Mouse (Mus musculus): ENCODE results near the gene Gne.

Gne gene

GRCm38 (mm10) chr4:44024241-44024640 lies 59.7 kb downstream of the Gne start:
- no peak for DNase-seq (ENCODE audit: low read depth)

DNA sequence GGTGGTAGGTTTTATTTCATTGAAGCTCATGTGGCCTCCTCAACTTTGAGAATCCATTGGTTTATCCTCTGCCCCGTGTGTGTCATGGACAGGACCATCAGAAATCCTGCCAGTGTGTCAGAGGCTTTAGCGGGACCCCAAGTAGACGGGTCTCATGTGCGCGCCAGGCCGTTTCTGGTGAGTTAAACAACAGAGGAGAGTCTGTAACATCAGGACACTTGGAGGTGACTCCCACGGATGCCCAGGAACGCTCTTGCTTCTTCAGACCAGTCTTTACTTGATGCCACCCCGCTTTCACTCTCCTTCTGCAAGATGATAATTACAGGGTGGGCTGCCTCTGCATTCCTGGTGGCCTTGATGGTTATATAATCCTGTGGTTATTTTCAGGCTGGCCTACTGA lies 60.3 kb downstream of the Gne start:
- DNase-seq (ENCODE audit: low read depth) = no peak

DNA sequence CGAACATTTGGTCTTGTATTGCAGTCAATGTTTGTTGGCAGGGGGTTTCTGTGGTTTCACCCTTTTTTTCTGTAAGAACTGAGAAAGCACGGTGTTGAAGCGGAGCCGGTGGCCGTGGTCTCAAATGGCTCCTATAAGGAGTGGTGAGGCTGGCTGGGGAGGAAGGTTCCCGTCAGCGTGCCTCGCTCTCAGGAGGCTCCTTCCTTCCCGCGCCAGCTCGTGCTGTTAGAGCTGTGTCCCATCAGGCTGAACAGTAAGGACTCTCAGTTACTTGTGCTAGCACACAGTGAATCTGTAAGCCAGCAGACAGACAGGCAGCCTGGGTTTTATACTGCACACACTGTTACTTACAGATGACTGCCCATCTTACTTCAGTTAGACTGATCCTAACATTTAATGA lies 61.2 kb downstream of the Gne start:
- DNase-seq (ENCODE audit: low read depth) = no peak

GRCm38 (mm10) chr4:44022323-44022722 lies 61.7 kb downstream of the Gne start:
- DNase-seq (ENCODE audit: low read depth) = no peak

- DNase-seq (ENCODE audit: low read depth) = peak; percentile 8
Observed at GRCm38 (mm10) chr4:44016791-44017190, 67.2 kb downstream of the Gne start.

DNA sequence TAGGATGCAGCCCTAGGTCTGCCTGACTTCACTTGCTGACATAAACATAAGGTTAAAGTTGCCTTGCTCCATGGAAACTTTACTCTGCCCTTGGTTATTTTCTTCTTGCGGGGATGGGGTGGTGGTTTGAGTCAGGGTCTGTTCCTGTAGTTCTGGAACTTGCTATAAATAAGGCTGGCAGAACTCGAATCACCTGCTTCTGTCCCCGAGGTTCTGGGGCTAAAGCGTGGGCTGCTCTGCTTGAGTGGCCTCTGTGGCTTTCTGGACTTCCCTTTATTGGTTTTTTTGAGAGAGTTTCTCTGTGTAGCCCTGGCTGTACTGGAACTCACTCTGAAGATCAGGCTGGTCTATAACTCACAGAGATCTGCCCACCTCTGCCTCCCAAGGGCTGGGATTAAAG lies 67.9 kb downstream of the Gne start:
- DNase-seq (ENCODE audit: low read depth) = no peak

- peak; percentile 36 for DNase-seq (ENCODE audit: low read depth)
Observed at GRCm38 (mm10) chr4:44013391-44014070, 70.4 kb downstream of the Gne start.

DNA sequence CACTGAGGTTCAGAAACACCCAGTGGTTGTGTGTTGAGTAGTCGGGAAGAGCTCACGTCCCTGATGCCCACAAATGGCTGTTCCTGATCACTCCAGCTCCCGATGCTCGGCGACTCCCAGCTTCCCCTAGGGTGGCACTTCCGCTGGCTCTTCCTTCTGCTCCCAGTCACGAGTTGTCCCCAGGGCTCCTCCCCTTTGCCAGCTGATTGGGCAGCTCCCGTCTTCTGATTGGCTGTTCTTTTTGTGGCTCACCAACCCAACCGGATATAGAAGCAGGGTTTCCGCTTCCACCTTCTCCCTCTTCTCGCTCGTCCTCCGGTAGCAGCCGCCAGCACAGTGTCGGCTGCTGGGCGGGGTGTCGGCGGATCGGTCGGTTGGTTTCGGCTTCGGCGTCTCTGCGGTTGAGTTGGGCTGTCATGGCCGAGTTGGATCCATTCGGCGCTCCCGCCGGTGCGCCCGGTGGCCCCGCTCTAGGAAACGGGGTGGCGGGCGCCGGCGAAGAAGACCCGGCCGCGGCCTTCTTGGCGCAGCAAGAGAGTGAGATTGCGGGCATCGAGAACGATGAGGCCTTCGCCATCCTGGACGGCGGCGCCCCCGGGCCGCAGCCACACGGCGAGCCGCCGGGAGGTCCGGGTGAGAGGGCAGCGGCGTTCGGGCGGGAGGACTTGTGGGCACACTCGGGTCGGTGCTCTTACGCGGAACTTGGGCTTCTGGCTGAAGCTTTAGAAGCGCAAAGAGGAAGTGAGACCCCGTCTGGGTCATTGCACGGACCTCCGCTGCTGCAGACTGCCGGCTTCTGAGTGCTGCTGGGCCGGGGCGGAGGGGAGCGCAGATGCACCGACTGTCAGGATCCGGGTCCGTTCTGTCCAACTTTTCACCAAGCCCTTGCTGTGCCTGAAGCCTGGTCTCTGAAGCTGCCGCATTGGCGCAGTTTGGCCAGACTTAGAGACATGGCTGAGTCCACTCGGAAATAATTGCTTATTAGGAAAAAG lies 71.3 kb downstream of the Gne start:
- DNase-seq (ENCODE audit: low read depth) = peak; percentile 94

DNA sequence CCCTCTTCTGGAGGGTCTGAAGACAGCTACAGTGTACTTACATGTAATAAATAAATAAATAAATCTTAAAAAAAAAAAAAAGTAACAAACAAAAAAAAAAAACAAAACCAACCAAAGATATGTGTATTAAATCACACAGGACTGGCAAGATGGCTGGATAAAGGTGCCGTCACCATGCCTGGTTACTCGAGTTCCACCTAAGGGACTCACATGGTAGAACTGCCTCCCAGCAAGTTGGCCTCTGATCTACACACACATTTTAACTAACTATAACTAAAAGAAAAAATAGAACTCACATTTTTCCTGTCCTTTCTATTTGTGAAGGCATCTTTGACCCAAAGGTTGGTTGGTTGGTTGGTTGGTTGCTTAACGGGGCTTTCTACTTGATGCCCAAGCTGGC lies 72.2 kb downstream of the Gne start:
- DNase-seq (ENCODE audit: low read depth) = peak; percentile 8

GRCm38 (mm10) chr4:44010893-44011292 lies 73.1 kb downstream of the Gne start:
- DNase-seq (ENCODE audit: low read depth) = no peak

- peak; percentile 56 for DNase-seq (ENCODE audit: low read depth)
Observed at GRCm38 (mm10) chr4:44010176-44010575, 73.8 kb downstream of the Gne start.

DNA sequence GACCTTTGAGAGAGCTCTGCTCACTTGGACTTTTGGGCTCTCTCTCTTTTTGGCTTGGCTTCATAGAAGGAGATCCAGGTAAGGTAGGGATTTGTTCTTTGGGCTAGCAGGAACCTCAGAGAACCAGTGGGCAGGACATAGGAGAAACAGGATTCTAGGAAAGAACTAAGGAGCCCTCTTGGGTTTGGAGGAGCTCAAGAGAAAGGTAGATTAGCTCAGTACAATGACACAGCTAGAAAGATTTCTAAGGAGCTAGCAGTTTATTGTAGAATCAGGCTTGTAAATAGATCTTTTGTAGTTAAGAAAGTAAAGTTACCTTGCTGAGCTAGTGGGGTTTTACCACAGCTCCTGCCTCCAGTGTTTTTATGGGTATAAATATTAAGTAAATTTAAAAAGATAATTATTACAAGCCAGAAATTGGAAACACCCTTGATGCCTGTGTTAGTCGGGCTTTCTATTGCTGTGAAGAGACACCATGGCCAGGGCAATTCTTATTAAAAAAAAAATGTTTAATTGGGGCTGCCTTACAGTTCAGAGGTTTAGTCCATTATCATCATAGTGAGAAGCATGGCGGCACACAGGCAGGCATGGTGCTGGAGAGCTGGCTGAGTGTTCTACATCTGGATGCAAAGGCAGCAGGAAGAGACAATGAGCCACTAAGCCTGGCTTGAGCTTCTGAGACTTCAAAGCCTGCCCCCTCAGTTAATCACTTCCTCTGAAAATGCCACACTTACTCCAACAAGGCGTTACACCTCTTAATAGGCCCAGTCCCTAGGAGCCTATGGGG lies 79.2 kb downstream of the Gne start:
- DNase-seq (ENCODE audit: low read depth) = no peak

GRCm38 (mm10) chr4:44004126-44004525 lies 79.9 kb downstream of the Gne start, which contains the start of gene Clta:
Gene Clta (plus strand): TSS chr4:44004452.
- no peak for DNase-seq (ENCODE audit: low read depth)

DNA sequence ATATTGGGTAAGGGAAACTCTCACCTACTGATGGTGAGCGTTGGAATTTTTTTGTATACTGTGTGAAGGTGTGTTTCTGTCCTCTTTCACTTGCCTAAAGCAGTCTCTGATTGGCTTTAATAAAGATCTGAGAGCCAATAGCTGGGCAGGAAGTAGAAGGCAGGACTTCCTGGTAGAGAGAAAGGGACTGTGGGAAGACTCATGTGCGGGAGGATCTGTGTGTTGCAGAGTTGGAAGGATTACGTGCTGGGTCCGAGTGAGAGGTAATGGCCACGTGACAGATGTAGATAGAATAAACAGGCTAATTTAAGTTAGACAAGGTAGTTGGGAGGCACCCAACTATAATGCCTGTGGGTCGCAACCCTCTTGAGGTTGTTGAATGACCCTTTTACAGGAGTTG lies 80.4 kb downstream of the Gne start:
- DNase-seq (ENCODE audit: low read depth) = no peak

DNA sequence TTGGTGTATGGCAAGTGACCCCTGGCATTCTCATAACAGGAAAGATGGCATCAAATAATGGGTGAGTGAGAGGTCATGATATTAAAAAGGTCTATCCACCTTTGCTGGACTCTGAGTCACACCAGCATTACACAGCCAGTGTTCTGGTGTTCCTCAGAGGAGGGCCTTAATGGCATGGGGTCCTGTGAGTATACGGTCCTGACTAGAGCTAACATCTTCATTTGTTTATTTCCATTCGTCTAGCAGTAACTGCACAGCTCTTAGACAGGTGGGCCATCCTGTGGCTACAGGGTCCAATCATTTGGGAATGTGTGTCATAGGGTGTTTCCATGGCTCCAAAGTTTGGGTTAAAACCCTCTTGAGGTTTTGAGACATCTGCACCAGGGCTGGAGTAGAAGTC lies 89.6 kb downstream of the Gne start:
- DNase-seq (ENCODE audit: low read depth) = no peak

DNA sequence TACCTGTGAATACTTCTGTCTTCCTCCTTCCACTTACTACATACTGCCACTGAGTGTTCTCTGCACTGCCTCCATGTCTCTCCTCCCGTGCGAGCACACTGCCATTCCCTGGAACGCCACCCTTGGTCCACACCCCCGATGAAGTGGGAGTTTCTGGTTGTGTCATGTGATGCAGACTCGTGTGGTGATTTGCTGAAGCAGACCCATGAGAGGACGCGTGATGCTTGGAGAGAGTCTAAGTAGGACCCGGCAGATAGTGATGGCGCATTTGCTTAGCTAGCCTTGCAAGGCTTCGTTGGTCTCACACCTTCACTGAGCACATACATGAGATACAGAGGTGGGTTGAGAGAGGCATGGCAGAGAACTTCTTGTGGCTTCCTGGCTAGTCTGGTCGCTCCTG lies 90.9 kb downstream of the Gne start:
- no peak for DNase-seq (ENCODE audit: low read depth)

DNA sequence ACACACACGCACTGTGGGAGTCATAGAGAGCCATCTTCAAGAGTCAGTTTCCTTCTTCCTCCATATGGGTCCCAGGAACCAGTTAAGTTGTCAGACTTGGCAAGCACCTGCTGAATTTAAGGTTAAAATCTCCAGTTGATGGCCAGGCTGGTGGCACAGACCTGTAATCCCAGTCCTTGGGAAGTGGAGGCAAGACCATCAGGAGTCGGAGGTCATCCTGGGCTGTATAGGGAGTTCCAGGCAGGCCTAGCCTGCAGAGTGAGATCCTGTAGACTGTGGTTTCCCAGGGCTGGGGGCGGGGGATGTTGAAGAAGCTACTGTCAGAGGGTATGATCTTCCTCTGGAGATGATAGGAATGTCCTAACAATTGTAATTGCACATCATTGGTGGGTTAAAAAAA lies 95.0 kb downstream of the Gne start:
- no peak for DNase-seq (ENCODE audit: low read depth)

- DNase-seq (ENCODE audit: low read depth) = no peak
Observed at GRCm38 (mm10) chr4:43984326-43984725, 99.7 kb downstream of the Gne start.

Data from NIH3T3 (cell line).